Mouse (Mus musculus) kidney, embryonic 15.5 days (tissue): Measurements from ENCODE around the gene Mettl22. TPM values are rescaled to one million over a fixed set of nuclear protein-coding genes. Genes with fewer than 3 reads are reported as not detected.

Source experiments
- ATAC-seq: fragments of 200-750 bp; cut with Nextera tagmentation; replicated peaks from 2 replicates; pipeline ENCODE4 v1.8.0; 2017; ENCODE audit warnings: moderate TSS enrichment; ENCODE audit not compliant: low FRiP score
- H3K27ac ChIP-seq: fragments of 300-500 bp; sonication (generic); 2 replicates; pipeline ENCODE4 v1.5.1; 2015; ENCODE audit warnings: mild to moderate bottlenecking, inconsistent platforms
- H3K27me3 ChIP-seq: fragments of 300-500 bp; sonication (generic); 2 replicates; pipeline ENCODE4 v1.6.1; 2015; ENCODE audit warnings: inconsistent platforms
- H3K36me3 ChIP-seq: fragments of 300-500 bp; sonication (generic); 2 replicates; pipeline ENCODE4 v1.6.1; 2015; ENCODE audit warnings: inconsistent platforms
- H3K4me1 ChIP-seq: fragments of 300-500 bp; sonication (generic); 2 replicates; pipeline ENCODE4 v1.6.1; 2015; ENCODE audit warnings: inconsistent platforms
- H3K4me2 ChIP-seq: fragments of 300-500 bp; sonication (generic); 2 replicates; pipeline ENCODE4 v1.6.1; 2015; ENCODE audit warnings: moderate library complexity, mild to moderate bottlenecking, inconsistent platforms
- H3K4me3 ChIP-seq: fragments of 300-500 bp; sonication (generic); replicated peaks from 2 replicates; pipeline ENCODE4 v1.5.1; 2015; ENCODE audit warnings: mild to moderate bottlenecking, inconsistent platforms
- H3K9ac ChIP-seq: fragments of 300-500 bp; sonication (generic); 2 replicates; pipeline ENCODE4 v1.6.1; 2015; ENCODE audit warnings: mild to moderate bottlenecking, inconsistent platforms
- H3K9me3 ChIP-seq: fragments of 300-500 bp; sonication (generic); replicated peaks from 2 replicates; pipeline ENCODE4 v1.6.1; 2016; ENCODE audit warnings: inconsistent platforms
- WGBS: fragments of 180-500 bp; shearing (Covaris S2); methylation state at CpG from one replicate; pipeline ENCODE4 v1.1.7; 2015; ENCODE audit warnings: mixed read lengths; 5-methylcytosine and 5-hydroxymethylcytosine counted together
- polyA plus RNA-seq: library from polyadenylated mRNA; unstranded; fragments of >200 nt; fragmentation: Nextera tagmentation; extraction: Ambion mirVana; gene quantifications from 2 replicates; pipeline ENCODE4 v1.2.1, GENCODE M21; 2015

Gene Mettl22
- polyA plus RNA-seq = 15.4 and 19.4 TPM in 2 replicates

DNA sequence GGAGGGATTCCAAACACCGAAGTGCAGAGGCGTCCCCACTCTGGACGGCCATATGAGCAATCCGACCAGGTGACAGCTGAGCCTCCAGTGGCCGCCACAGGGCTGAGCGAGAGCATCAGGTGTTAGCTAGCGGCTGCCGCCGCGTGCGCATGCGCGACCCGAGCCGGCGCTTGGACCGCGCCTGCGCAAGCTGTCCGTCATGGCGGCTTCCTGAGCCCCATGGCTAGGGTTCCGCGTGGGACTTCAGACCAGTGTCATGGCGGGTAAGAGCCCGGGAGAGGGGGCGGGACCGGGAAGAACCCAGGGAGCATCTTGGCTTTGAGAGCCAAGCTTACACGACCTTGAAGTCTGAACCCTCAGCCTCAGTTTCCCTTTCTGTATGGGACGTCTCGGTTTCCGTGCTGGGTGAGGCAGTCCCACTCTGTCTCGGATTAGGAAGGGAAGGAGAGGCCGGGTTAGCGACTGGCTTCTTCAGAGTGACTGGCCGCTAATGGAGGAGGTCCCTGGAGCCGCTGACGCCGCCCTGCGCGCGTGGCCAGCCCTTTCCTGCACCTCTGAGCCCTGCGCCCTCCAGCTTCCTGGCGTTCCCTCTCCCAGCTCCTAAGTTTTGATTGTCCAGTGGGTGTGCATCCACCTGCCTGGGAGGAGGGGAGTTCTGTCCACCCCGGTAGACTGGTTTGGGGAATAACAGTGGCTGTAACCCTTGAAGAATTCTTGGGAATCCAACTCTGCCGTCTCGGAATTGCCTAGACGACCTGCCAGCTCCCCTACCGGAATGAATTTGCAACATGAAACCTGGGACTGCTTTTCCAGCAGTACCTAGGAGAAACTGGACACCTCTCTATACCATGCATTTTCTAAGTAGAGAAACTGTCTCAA lies at the start of gene Mettl22:
Gene Mettl22, plus strand, starts transcription at position 186 of the 879 bp plus-strand sequence.
- peak within 1 kb of the TSS; percentile 69 for H3K4me3 ChIP-seq
- WGBS = under 1% methylated on average over 48 of the region's 48 CpGs
- no peaks in the 10 kb centered on the region for H3K9me3 ChIP-seq
- no peaks in the 10 kb centered on the region for H3K27me3 ChIP-seq
- ATAC-seq = peak; percentile 99
- H3K27ac ChIP-seq = peak within 1 kb of the TSS; percentile 90
- peaks cover 10% of the 10 kb centered on the region for H3K4me1 ChIP-seq
- peak within 1 kb of the TSS; percentile 59 for H3K9ac ChIP-seq
- peak within 1 kb of the TSS; percentile 66 for H3K4me2 ChIP-seq
- peaks cover 6% of the 10 kb centered on the region; the same call in 1 of the 2 replicates for H3K36me3 ChIP-seq

DNA sequence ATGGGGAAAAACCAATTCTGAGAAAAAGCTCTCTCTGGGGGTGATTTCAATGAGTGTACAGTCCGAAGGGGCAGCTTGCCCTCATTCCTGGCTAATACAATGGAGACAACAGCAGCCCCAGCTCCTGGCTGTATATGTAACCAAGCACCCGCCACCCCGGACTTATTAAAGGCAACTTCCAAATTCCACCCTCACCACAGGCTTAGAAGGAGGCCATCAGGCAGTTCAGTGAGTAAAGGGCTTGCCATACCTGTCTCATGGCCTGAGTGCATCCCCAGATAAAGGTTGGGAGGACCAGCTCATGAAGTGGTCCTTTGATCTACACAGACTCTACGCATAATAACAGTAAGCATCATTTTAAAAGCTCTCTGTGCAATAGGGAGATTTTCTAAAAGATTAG lies 49.7 kb upstream of the Mettl22 start:
- H3K36me3 ChIP-seq = no peaks in the 10 kb centered on the region

DNA sequence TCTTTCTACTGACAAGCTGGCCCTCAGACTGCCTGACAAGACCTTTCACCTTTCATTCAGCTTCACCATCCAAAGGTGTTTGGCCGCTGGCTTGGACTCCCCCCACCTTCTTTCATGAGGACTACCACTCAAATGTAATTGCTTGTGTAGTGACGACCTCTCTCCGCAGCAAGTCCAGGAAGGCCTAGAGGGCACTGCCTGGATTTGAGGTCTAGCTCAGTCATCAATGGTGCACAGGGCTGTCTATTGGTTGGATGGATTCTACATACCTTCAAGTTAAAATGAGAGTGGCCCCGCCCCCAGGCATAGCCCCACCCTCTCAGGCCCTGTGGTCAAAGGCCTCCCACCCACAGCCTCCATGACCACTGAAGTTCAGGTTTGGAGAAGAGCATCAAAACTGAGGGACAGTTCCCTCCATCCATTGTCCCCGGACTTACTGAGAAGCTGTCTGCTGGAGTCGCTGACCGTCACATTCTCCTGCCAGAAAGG lies 46.9 kb upstream of the Mettl22 start:
- no peaks in the 10 kb centered on the region for H3K9me3 ChIP-seq
- H3K4me1 ChIP-seq = peaks cover 11% of the 10 kb centered on the region
- H3K4me3 ChIP-seq = no peak overlapping the region
- WGBS = 28% methylated on average over 7 of the region's 7 CpGs
- no peaks in the 10 kb centered on the region for H3K36me3 ChIP-seq
- peak overlapping the region; percentile 70; the same call in 1 of the 2 replicates for H3K4me2 ChIP-seq
- H3K27ac ChIP-seq = no peak overlapping the region
- no peak overlapping the region for H3K9ac ChIP-seq
- H3K27me3 ChIP-seq = peaks cover 74% of the 10 kb centered on the region
- ATAC-seq = no peak

More for the DNA sequence above, 49.7 kb upstream of the Mettl22 start:
- no peak overlapping the region for H3K27ac ChIP-seq
- ATAC-seq = no peak
- WGBS = 85% methylated on average over 4 of the region's 4 CpGs
- H3K9me3 ChIP-seq = no peaks in the 10 kb centered on the region
- peaks cover 20% of the 10 kb centered on the region for H3K4me1 ChIP-seq
- H3K9ac ChIP-seq = no peak overlapping the region
- no peak overlapping the region for H3K4me2 ChIP-seq
- no peak overlapping the region for H3K4me3 ChIP-seq
- peaks cover 55% of the 10 kb centered on the region for H3K27me3 ChIP-seq

DNA sequence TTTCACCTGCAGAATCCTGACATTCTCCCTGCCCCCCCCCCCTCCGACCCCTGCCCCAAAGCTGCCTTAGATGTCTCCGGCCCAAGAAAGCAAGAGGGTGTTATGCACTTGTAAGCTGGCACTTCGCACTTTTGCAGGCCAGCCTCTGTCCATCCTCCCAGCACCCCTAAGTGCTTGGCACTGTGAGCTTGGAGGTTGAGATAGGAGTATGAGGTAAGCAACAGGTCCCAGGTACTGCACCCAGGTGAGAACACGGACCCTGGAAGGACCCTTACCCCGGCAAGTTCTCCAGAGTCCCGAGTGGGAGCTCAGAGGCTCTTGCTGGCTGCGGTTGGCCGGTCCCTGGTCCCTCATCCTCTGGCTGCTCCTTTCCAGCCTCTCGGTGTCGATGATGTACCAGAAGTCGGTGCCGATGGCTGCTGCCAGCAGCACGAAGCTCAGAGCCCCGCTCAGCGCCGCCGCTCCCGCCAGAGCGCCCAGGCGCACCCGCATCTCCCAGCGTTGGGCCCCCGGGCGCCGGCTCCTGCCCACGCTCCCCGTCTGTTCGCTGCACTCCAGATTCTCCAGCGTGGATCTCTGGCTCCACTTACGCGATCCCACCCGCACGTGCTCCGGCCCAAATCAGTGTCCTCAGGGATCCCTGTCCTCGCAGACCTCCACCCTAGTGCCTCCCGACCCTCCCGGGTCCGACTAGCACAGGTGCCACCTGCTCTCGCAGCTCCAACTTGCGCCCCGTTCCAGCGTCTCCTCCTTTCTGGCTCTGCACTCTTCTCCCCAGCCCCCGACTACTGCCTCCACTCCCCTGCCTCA lies 46.2 kb upstream of the Mettl22 start:
- WGBS = 4% methylated on average over 43 of the region's 43 CpGs
- peaks cover 11% of the 10 kb centered on the region for H3K4me1 ChIP-seq
- peak overlapping the region; percentile 42 for H3K4me3 ChIP-seq
- no peak overlapping the region for H3K27ac ChIP-seq
- no peaks in the 10 kb centered on the region for H3K36me3 ChIP-seq
- ATAC-seq = peak; percentile 15; the same call in 1 of the 2 replicates
- peaks cover 74% of the 10 kb centered on the region for H3K27me3 ChIP-seq
- H3K9ac ChIP-seq = no peak overlapping the region
- peak overlapping the region; percentile 70 for H3K4me2 ChIP-seq
- H3K9me3 ChIP-seq = no peaks in the 10 kb centered on the region

DNA sequence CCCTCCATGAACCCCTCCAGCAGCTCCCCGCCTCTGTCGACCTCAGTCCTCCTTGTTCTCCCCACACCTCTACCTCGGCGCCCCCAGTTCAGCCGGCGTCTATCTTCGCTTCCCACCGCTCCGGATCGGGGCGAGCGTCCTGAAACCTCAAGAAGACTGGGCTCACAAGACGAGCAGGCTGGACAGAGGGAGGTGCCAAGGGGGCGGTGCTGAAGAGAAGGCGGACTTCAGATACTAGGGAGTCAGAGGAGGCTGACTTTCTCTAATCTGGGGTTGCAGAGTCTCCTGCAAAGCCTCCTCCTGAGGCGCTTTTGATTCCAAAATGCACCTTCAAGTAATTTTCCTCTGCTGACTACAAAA lies 45.6 kb upstream of the Mettl22 start, which contains the start of gene Tmem114:
Gene Tmem114, minus strand, starts transcription at position 166 of the 360 bp plus-strand sequence.
- H3K27me3 ChIP-seq = peaks cover 74% of the 10 kb centered on the region
- WGBS = 2% methylated on average over 16 of the region's 16 CpGs
- peaks cover 11% of the 10 kb centered on the region for H3K4me1 ChIP-seq
- H3K4me2 ChIP-seq = peak within 1 kb of the TSS; percentile 70
- H3K4me3 ChIP-seq = peak within 1 kb of the TSS; percentile 42
- no peaks in the 10 kb centered on the region for H3K36me3 ChIP-seq
- no peak within 1 kb of the TSS for H3K9ac ChIP-seq
- no peak within 1 kb of the TSS for H3K27ac ChIP-seq
- no peaks in the 10 kb centered on the region for H3K9me3 ChIP-seq
- ATAC-seq = peak; percentile 25; the same call in 1 of the 2 replicates

DNA sequence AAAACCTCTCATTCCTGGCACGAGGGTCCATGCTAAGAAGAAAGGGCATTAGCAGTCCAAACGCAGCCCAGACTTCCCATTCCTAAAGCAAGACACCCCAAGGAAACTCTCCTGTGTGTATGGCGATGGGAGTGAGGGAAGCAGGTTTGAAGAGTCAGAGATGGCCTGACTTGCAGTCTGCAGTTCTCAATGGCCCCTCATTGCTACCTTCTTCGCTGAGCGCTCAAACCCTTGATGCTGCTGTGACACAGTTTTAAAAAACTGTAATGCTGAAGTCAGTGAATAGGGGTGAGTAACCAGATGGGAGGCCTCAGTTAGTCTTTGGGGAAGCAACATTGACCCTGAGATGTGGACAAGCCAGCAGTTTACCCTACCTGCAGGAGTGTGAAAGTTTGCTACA lies 44.9 kb upstream of the Mettl22 start:
- Histone ChIP-seq H3K9ac (no peak overlapping the region), H3K4me2 (no peak overlapping the region), H3K4me1 (peaks cover 11% of the 10 kb centered on the region), H3K27ac (no peak overlapping the region), H3K36me3 (no peaks in the 10 kb centered on the region), H3K4me3 (no peak overlapping the region), H3K9me3 (no peaks in the 10 kb centered on the region), H3K27me3 (peaks cover 70% of the 10 kb centered on the region)
- ATAC-seq = no peak
- 79% methylated on average over 5 of the region's 5 CpGs for WGBS

DNA sequence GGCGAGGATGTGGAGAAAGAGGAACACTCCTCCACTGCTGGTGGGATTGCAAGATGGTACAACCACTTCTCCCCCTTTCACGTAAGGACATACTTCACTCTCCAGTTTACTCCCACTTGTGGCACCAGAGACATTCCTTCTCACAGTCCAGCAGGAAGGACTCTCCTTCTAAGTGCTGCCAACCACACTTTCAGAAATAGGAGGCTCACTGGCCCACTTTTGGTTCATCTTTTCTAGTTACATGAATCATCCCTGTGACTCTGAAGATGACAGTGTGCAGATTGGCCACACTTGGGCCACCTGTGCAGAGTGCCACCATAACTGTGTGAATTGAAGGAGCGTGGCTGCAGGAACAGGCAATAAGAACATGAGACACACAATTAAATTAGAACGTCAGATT lies 41.1 kb upstream of the Mettl22 start:
- H3K4me3 ChIP-seq = no peak overlapping the region
- no peaks in the 10 kb centered on the region for H3K36me3 ChIP-seq
- H3K9me3 ChIP-seq = no peaks in the 10 kb centered on the region
- 79% methylated on average over 4 of the region's 4 CpGs for WGBS
- H3K27me3 ChIP-seq = peaks cover 33% of the 10 kb centered on the region
- ATAC-seq = no peak
- no peak overlapping the region for H3K4me2 ChIP-seq
- H3K9ac ChIP-seq = no peak overlapping the region
- no peak overlapping the region for H3K27ac ChIP-seq
- peaks cover 6% of the 10 kb centered on the region for H3K4me1 ChIP-seq

DNA sequence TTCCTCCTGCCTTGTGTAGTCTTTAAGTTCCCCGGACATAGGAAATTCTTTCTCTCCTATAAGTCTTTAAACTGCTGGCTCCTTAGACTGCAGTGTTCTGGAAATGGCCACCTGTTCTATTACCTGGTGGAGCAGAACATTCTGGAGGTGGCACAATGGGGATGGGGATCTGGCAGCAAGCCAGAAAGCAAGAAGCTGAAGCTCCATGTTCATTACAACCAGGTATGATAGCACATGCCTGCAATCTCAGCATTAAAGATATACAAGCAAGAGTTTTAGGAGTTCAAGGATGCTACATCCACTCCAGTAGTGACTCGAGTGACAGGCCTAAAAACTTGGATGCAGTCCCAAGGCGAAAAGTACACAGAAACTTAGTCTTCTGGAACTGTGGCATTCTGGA lies 38.0 kb upstream of the Mettl22 start:
- Histone ChIP-seq H3K4me2 (no peak overlapping the region), H3K27me3 (peaks cover 2% of the 10 kb centered on the region), H3K36me3 (no peaks in the 10 kb centered on the region), H3K9ac (no peak overlapping the region), H3K27ac (no peak overlapping the region), H3K4me3 (no peak overlapping the region), H3K4me1 (no peaks in the 10 kb centered on the region), H3K9me3 (no peaks in the 10 kb centered on the region)
- ATAC-seq = no peak
- WGBS = 91% methylated on average over 3 of the region's 3 CpGs

DNA sequence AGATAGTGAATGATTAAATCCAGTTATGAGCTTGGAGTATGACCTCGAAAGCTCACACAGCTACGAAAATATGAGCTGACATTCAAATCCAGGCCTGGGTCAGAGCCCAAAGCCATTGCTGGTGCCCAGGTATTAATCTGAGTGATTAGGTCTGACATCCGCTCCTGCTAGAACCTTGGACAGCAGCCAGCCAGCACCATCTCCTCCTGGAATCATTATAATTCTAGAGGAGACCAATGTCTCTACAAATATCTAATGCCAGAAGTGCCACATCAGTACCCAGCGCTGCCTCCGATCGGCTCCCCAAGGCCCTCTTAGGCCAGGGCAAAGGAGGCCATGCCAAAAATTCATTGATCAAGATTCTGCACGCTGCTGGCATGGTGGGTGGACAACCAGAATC lies 25.7 kb upstream of the Mettl22 start:
- H3K4me2 ChIP-seq = no peak overlapping the region
- no peaks in the 10 kb centered on the region for H3K4me1 ChIP-seq
- WGBS = 85% methylated on average over 7 of the region's 7 CpGs
- H3K4me3 ChIP-seq = no peak overlapping the region
- ATAC-seq = no peak
- no peak overlapping the region for H3K9ac ChIP-seq
- H3K9me3 ChIP-seq = no peaks in the 10 kb centered on the region
- no peaks in the 10 kb centered on the region; the same call in 1 of the 2 replicates for H3K27me3 ChIP-seq
- H3K27ac ChIP-seq = no peak overlapping the region
- no peaks in the 10 kb centered on the region for H3K36me3 ChIP-seq

DNA sequence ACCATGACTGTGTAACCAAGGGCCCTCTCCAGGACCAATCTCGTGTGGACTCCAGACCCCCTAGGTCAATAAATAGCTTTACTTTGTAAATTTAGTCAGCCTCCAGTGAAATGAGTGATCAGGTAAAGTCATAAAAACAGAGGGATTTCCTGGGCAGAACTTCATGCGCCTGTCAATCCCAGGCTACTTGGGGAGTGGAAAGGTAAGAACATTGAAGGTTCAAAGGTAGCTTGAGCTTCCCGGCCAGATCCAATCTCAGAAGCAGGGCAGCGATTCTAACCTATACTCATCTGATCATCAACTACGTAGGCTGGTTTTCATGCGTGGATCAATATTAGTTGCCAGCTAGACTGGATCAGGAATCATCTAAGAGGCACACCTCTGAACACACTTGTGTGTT lies 24.3 kb upstream of the Mettl22 start:
- no peak overlapping the region for H3K27ac ChIP-seq
- 86% methylated on average over 6 of the region's 6 CpGs for WGBS
- ATAC-seq = no peak

DNA sequence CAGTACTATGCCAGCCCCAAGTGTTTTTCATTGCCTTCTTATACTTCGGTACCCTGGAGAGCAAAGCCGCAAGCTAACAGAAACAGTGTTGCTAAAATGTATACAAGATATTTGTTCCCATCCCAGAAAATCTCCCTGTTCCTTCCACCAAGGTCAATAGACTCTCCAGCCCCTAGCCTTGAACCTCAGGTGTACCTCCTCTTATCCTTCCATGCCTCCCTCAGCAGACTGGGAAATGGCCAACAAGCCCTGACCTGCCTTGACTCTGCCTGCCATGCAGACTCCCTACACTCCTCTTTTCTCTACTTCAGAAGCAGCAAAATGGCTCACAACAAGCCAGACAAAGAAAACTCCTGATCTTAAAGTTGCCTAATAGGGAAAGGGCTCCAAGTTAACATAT lies 17.3 kb upstream of the Mettl22 start:
- H3K36me3 ChIP-seq = no peaks in the 10 kb centered on the region
- H3K9ac ChIP-seq = no peak overlapping the region
- no peaks in the 10 kb centered on the region for H3K9me3 ChIP-seq
- H3K27ac ChIP-seq = no peak overlapping the region
- 93% methylated on average over 2 of the region's 2 CpGs for WGBS
- no peak overlapping the region for H3K4me2 ChIP-seq
- H3K4me1 ChIP-seq = no peaks in the 10 kb centered on the region
- no peak overlapping the region for H3K4me3 ChIP-seq
- peaks cover 7% of the 10 kb centered on the region; the same call in 1 of the 2 replicates for H3K27me3 ChIP-seq
- no peak for ATAC-seq

More for the DNA sequence above, 24.3 kb upstream of the Mettl22 start:
- Histone ChIP-seq H3K4me2 (no peak overlapping the region), H3K9me3 (no peaks in the 10 kb centered on the region), H3K4me3 (no peak overlapping the region), H3K4me1 (no peaks in the 10 kb centered on the region), H3K9ac (no peak overlapping the region), H3K36me3 (no peaks in the 10 kb centered on the region), H3K27me3 (no peaks in the 10 kb centered on the region; the same call in 1 of the 2 replicates)

DNA sequence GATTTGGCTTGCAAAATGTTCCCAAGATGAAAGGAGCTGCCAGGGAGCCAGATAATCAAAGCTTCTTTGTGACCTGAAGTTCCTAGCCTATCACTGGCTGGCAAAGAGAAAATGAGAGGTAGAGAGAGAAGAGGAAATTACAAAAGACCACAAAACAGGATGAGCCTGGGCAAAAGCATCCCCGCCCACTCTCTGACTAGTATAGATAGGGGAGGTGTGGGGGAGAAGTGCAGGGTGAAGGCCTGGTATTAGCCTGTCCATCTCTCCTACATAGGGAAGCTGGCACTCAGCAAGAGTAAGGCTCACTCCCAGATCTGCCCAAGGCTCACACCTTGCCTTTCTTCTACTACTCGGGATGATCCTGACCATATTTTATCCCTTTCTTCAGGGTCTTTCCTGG lies 15.4 kb upstream of the Mettl22 start:
- no peak for ATAC-seq
- Histone ChIP-seq H3K4me2 (no peak overlapping the region), H3K4me3 (no peak overlapping the region), H3K36me3 (no peaks in the 10 kb centered on the region), H3K9ac (no peak overlapping the region), H3K9me3 (no peaks in the 10 kb centered on the region), H3K27me3 (peaks cover 7% of the 10 kb centered on the region; the same call in 1 of the 2 replicates), H3K27ac (no peak overlapping the region), H3K4me1 (no peaks in the 10 kb centered on the region)
- WGBS = 33% methylated on average over 2 of the region's 2 CpGs
